Mouse (Mus musculus) heart, embryonic 15.5 days (tissue): ENCODE results near the gene Xiap. TPM values are rescaled to one million over a fixed set of nuclear protein-coding genes. Genes with fewer than 3 reads are reported as not detected.
"Not testable (repeated sequence)": the region's sequence is repeated elsewhere in the genome, so short reads cannot be mapped to it uniquely, and the experiment has no call there.

ENCODE experiments used
- ATAC-seq: fragments of 200-750 bp; cut with Nextera tagmentation; replicated peaks from 2 replicates; pipeline ENCODE4 v1.8.0; 2017; ENCODE audit warnings: low read depth, moderate TSS enrichment; ENCODE audit not compliant: insufficient number of reproducible peaks, insufficient read depth, low FRiP score
- H3K27ac ChIP-seq: fragments of 300-500 bp; sonication (generic); 2 replicates; pipeline ENCODE4 v1.5.1; 2015; ENCODE audit warnings: mild to moderate bottlenecking, inconsistent platforms
- H3K27me3 ChIP-seq: fragments of 300-500 bp; sonication (generic); 2 replicates; pipeline ENCODE4 v1.6.1; 2015; ENCODE audit warnings: inconsistent platforms
- H3K36me3 ChIP-seq: fragments of 300-500 bp; sonication (generic); 2 replicates; pipeline ENCODE4 v1.6.1; 2015; ENCODE audit warnings: mild to moderate bottlenecking, inconsistent platforms
- H3K4me1 ChIP-seq: fragments of 300-500 bp; sonication (generic); replicated peaks from 2 replicates; pipeline ENCODE4 v1.6.1; 2015; ENCODE audit warnings: inconsistent platforms
- H3K4me2 ChIP-seq: fragments of 300-500 bp; sonication (generic); 2 replicates; pipeline ENCODE4 v1.6.1; 2015; ENCODE audit warnings: inconsistent platforms, mild to moderate bottlenecking, moderate library complexity
- H3K4me3 ChIP-seq: fragments of 300-500 bp; sonication (generic); 2 replicates; pipeline ENCODE4 v1.5.1; 2015; ENCODE audit warnings: mild to moderate bottlenecking, inconsistent platforms
- H3K9ac ChIP-seq: fragments of 300-500 bp; sonication (generic); 2 replicates; pipeline ENCODE4 v1.6.1; 2015; ENCODE audit warnings: mild to moderate bottlenecking, inconsistent platforms
- H3K9me3 ChIP-seq: fragments of 300-500 bp; sonication (generic); replicated peaks from 2 replicates; pipeline ENCODE4 v1.6.1; 2016; ENCODE audit warnings: inconsistent platforms
- WGBS: fragments of 180-500 bp; shearing (Covaris S2); methylation state at CpG from one replicate; pipeline ENCODE4 v1.1.7; 2015; ENCODE audit warnings: mixed read lengths; 5-methylcytosine and 5-hydroxymethylcytosine counted together
- polyA plus RNA-seq: library from polyadenylated mRNA; unstranded; fragments of >200 nt; fragmentation: Nextera tagmentation; extraction: Ambion mirVana; gene quantifications from 2 replicates; pipeline ENCODE4 v1.2.1, GENCODE M21; 2015

Gene Xiap
- 9.4 and 10.3 TPM in 2 replicates for polyA plus RNA-seq

DNA sequence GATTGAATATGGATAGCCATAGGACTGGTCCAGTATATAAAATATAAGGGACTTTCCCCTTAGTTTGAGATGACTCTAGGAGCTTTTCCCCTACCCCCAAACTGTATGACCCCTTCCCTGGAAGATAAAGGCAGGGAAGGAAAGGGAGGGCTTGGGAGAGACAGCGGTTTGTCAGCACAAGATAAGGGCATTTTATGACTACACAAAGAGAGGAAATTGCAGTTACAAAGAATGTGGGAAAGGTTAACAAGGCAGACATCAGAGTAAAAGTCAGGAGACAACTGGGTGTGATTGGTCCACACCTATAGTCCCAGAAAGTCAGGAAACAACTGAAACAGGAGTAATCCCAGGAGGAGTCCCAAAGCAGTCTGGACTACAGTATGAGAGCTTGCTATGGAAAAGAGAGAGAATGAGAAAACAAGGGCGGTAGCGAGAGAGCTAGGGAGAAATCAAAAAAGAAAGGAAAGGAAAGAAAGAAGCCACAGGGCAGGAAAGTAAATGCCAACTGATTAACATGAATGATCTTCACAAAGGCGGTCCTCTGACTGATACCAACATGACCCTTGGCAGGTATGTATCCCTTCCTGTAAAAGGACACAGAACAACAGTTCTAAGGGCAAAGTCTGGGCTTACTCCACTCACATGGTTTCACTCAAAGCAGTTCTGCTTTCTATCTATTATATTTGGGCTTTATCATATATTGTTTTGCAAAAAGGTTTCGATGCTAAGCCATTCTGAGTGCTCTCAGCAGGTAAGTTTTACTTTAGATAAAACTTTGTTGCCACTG is at the start of gene Xiap:
Gene Xiap, plus strand, starts transcription at position 398 of the 787 bp plus-strand sequence.
- ATAC-seq: no peak
- no peaks in the 10 kb centered on the region for H3K9me3 ChIP-seq
- no peak within 1 kb of the TSS for H3K9ac ChIP-seq
- H3K4me3 ChIP-seq: no peak within 1 kb of the TSS
- no peaks in the 10 kb centered on the region for H3K27me3 ChIP-seq
- no peaks in the 10 kb centered on the region for H3K4me1 ChIP-seq
- peak within 1 kb of the TSS; percentile 48 for H3K27ac ChIP-seq
- no peak within 1 kb of the TSS for H3K4me2 ChIP-seq
- WGBS: 69% methylated on average over 5 of the region's 5 CpGs
- no peaks in the 10 kb centered on the region for H3K36me3 ChIP-seq

GRCm38 (mm10) chrX:42012677-42013208 is 46.7 kb upstream of the Xiap start:
- H3K4me1 ChIP-seq: no peaks in the 10 kb centered on the region
- H3K4me2 ChIP-seq: no peak overlapping the region
- H3K9ac ChIP-seq: no peak overlapping the region
- H3K36me3 ChIP-seq: no peaks in the 10 kb centered on the region
- no peaks in the 10 kb centered on the region for H3K9me3 ChIP-seq
- no peak overlapping the region for H3K27ac ChIP-seq
- 92% methylated on average over 2 of the region's 2 CpGs for WGBS
- no peak for ATAC-seq
- H3K4me3 ChIP-seq: no peak overlapping the region
- no peaks in the 10 kb centered on the region for H3K27me3 ChIP-seq

- H3K36me3 ChIP-seq: no peaks in the 10 kb centered on the region
- H3K4me2 ChIP-seq: no peak overlapping the region
- no peak overlapping the region for H3K4me3 ChIP-seq
- 66% methylated on average over 3 of the region's 3 CpGs for WGBS
- no peak for ATAC-seq
- no peak overlapping the region for H3K9ac ChIP-seq
- no peak overlapping the region for H3K27ac ChIP-seq
- H3K27me3 ChIP-seq: no peaks in the 10 kb centered on the region
- no peaks in the 10 kb centered on the region for H3K4me1 ChIP-seq
- no peaks in the 10 kb centered on the region for H3K9me3 ChIP-seq
Observed at GRCm38 (mm10) chrX:42013776-42014175, 45.7 kb upstream of the Xiap start.

GRCm38 (mm10) chrX:42014502-42014901 is 45.0 kb upstream of the Xiap start:
- no peaks in the 10 kb centered on the region for H3K27me3 ChIP-seq
- 55% methylated on average over 3 of the region's 3 CpGs for WGBS
- H3K9ac ChIP-seq: no peak overlapping the region

DNA sequence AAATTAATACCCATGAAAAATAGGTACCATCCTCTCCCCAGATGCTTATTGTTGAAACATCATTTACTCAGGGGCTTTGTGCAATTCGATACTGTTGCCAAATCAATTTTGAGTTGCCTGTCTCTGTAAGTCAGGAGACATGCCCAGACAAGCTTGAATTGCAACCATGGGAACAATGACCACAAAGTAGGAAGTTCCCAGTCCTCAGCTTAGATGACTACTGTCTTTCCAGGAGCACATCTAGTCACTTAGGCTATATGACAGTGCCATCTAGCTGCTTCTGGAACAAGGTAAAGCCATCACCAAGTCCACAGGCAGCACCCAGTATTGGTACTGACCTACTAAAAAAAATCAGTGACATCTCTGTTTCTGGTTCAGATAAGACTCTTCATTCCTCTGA is 41.4 kb upstream of the Xiap start:
- 52% methylated on average over 1 of the region's 1 CpGs for WGBS
- H3K9ac ChIP-seq: no peak overlapping the region
- H3K4me3 ChIP-seq: no peak overlapping the region
- no peak overlapping the region for H3K27ac ChIP-seq
- no peaks in the 10 kb centered on the region for H3K9me3 ChIP-seq
- no peak for ATAC-seq
- no peaks in the 10 kb centered on the region for H3K27me3 ChIP-seq
- H3K4me1 ChIP-seq: no peaks in the 10 kb centered on the region
- H3K36me3 ChIP-seq: no peaks in the 10 kb centered on the region
- no peak overlapping the region for H3K4me2 ChIP-seq

More at GRCm38 (mm10) chrX:42014502-42014901, 45.0 kb upstream of the Xiap start:
- ATAC-seq: no peak
- Histone ChIP-seq H3K9me3 (no peaks in the 10 kb centered on the region), H3K27ac (no peak overlapping the region), H3K4me2 (no peak overlapping the region), H3K4me1 (no peaks in the 10 kb centered on the region), H3K4me3 (no peak overlapping the region), H3K36me3 (no peaks in the 10 kb centered on the region)

GRCm38 (mm10) chrX:42019441-42019840 is 40.0 kb upstream of the Xiap start:
- Histone ChIP-seq H3K4me2 (no peak overlapping the region), H3K4me3 (no peak overlapping the region), H3K9me3 (no peaks in the 10 kb centered on the region), H3K4me1 (no peaks in the 10 kb centered on the region), H3K36me3 (no peaks in the 10 kb centered on the region), H3K27me3 (no peaks in the 10 kb centered on the region), H3K27ac (no peak overlapping the region), H3K9ac (no peak overlapping the region)
- ATAC-seq: no peak
- WGBS: 65% methylated on average over 2 of the region's 2 CpGs

DNA sequence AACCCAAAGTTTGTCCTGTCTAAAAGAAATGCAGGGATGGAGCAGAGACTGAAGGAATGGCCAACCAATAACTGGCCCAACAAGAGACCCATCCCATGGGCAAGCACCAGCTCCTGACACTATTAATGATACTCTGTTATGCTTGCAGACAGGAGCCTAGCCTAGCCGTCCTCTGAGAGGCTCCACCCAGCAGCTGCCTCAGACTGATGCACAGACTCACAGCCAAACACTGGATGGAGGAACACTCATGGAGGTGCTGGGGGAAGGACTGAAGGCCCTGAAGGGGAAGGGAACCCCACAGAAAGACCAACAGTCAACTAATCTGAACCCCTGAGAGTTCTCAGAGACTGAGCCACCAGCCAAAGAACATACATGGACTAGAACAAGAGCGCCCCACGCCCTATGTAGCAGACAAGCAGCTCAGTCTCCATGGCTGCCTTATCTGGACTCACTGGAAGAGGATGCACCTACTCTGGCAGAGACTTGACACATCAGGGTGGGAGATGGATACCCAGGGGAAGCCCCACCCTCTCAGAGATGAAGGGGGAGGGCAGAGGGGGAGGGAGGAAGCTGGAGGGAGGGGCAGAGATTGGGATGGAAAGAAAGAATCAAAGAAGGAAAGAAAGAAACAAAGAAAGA is 33.6 kb upstream of the Xiap start:
- H3K9ac ChIP-seq, H3K36me3 ChIP-seq, H3K4me3 ChIP-seq, H3K27ac ChIP-seq, H3K4me1 ChIP-seq, H3K4me2 ChIP-seq, ATAC-seq, H3K27me3 ChIP-seq, H3K9me3 ChIP-seq: not testable (repeated sequence)
- WGBS: 92% methylated on average over 2 of the region's 3 CpGs

DNA sequence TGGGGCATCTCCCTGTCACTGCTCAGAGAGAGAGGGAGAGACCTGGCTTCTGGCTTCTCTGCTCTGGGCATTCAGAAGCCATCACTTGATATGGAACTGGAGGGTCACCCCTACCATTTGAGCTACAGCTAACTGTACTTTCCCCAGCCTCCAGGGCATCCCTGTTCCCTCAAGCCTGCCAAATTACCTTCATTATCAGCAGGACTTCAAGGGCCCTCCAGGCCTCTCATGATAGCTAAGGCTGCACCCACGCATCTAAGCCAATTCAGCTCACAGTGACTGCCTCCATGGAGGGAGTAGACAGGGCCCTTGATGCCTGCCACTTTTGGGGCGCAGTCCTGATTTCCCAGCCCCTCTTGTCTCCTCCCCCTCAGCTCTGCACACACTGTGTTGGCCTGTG is 32.5 kb upstream of the Xiap start:
- H3K9ac ChIP-seq, H3K36me3 ChIP-seq, H3K4me1 ChIP-seq, H3K27me3 ChIP-seq, H3K4me3 ChIP-seq, H3K9me3 ChIP-seq, H3K4me2 ChIP-seq: not testable (repeated sequence)
- WGBS: 38% methylated on average over 2 of the region's 2 CpGs
- peak overlapping the region; percentile 58 for H3K27ac ChIP-seq
- ATAC-seq: peak; percentile 83

DNA sequence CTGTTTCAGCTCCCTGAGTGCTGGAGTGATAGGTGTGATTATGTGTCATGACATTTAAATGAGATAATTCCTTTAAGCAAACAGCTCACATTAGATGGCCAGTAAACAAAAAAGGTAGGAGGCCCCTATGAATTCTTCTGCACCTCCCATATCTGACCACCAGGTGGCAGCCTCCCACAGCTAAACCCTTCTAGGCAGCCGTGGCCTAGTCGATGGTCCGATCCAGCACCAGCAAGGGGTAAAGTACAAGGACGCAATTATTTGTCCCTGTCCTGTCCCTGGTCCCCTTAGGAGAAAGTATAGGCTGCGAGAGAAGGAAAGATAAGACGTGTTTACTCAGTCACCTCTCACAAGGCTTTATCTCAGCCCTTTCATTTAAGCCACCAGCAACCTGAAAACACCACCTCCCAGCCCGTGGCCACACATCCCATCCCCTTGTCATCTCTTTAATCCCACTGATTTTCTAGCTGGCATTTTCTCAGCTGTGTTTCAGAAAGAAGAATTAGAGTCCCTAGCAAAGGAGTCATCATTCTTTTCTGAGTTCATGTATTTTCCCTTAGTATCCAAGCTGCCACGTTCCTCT is 26.3 kb upstream of the Xiap start:
- Histone ChIP-seq H3K9ac (no peak overlapping the region), H3K4me2 (0 out of 2 replicates have a peak overlapping the region, but pooled peaks have one; percentile 25), H3K36me3 (no peaks in the 10 kb centered on the region), H3K4me1 (no peaks in the 10 kb centered on the region), H3K4me3 (no peak overlapping the region), H3K9me3 (no peaks in the 10 kb centered on the region), H3K27ac (no peak overlapping the region), H3K27me3 (no peaks in the 10 kb centered on the region)
- ATAC-seq: no peak
- WGBS: 29% methylated on average over 8 of the region's 8 CpGs

DNA sequence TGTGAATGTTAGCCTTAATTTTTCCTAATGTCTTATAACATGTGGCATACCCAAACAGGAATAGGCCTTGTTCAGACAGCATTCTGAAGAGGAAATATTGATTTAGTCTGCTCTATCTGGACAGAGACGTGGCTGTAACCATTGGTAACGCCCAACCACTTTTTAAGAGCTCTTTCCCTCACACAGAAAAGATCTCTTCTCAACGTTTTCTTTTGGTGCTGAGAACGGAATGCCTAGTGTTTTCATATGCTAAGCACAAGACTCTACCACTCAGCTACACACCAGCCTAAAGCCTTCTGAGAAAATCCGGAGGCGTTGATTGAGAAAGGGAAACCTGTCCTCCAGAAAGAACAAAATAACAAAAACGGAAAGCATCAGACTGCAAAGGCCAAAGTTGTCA is 25.6 kb upstream of the Xiap start:
- no peaks in the 10 kb centered on the region for H3K9me3 ChIP-seq
- no peak overlapping the region for H3K9ac ChIP-seq
- H3K27me3 ChIP-seq: no peaks in the 10 kb centered on the region
- H3K4me3 ChIP-seq: no peak overlapping the region
- ATAC-seq: no peak
- WGBS: 58% methylated on average over 7 of the region's 7 CpGs
- no peak overlapping the region for H3K27ac ChIP-seq
- H3K36me3 ChIP-seq: no peaks in the 10 kb centered on the region
- no peak overlapping the region for H3K4me2 ChIP-seq
- H3K4me1 ChIP-seq: no peaks in the 10 kb centered on the region

GRCm38 (mm10) chrX:42039481-42039880 is 20.0 kb upstream of the Xiap start:
- H3K9ac ChIP-seq: no peak overlapping the region
- ATAC-seq: no peak
- WGBS: 72% methylated on average over 5 of the region's 6 CpGs
- no peak overlapping the region for H3K4me3 ChIP-seq
- H3K4me1 ChIP-seq: no peaks in the 10 kb centered on the region
- no peaks in the 10 kb centered on the region for H3K9me3 ChIP-seq
- no peak overlapping the region for H3K4me2 ChIP-seq
- H3K27ac ChIP-seq: no peak overlapping the region
- no peaks in the 10 kb centered on the region for H3K27me3 ChIP-seq
- H3K36me3 ChIP-seq: no peaks in the 10 kb centered on the region
